Mouse (Mus musculus) fat pad, adult 2 months (tissue): ENCODE data around the gene Nudt14.

Experiments
- DNase-seq: peaks from one replicate; pipeline ENCODE4 v3.0.0-alpha.2; 2011; ENCODE audit warnings: low read depth, low spot score; ENCODE audit errors: extremely low read depth

The Nudt14 gene

GRCm38 (mm10) chr12:112950761-112951129, 8.8 kb upstream of the Nudt14 start:
- DNase-seq: no peak

- DNase-seq: no peak
Measured at GRCm38 (mm10) chr12:112950040-112950760, 8.3 kb upstream of the Nudt14 start.

DNA sequence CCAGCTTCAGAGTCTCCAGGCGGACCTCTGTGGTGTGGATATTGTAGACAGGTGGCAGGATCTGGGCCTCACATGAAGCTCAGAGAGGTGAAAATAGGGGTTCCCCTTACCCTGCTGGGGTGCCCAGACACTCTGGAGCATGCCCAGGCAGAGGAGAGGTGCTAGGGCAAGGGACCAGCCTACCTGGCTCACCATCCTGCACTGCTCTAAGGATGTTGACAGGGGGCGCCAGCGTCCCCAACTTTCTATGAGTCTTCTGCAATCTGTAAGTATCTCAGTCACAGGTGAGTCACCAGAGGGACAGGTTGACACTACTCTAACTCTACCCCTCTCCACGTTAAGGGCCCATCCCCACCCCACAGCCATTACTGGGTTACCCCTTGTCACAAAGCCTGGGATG, 5.4 kb upstream of the Nudt14 start:
- DNase-seq: no peak

DNA sequence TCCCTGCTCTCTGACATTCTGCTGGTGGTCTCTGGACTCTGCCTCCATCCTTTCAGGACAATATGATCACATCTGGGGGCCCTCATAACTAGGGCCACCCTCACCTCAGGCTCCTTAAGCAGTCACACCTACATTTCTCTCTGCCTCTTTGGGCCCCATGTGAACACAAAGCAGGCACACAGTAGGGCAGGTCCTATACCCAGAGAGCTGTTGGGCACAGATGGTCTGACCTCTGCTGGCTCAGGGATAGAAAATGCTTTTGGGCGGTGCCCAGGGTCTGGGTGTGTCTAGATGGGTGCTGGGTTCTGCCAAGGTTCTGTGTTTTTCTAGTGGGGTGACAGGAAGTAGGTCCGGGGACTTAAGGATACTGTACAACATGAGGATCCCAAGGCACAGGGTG, 1.7 kb upstream of the Nudt14 start:
- no peak for DNase-seq

DNA sequence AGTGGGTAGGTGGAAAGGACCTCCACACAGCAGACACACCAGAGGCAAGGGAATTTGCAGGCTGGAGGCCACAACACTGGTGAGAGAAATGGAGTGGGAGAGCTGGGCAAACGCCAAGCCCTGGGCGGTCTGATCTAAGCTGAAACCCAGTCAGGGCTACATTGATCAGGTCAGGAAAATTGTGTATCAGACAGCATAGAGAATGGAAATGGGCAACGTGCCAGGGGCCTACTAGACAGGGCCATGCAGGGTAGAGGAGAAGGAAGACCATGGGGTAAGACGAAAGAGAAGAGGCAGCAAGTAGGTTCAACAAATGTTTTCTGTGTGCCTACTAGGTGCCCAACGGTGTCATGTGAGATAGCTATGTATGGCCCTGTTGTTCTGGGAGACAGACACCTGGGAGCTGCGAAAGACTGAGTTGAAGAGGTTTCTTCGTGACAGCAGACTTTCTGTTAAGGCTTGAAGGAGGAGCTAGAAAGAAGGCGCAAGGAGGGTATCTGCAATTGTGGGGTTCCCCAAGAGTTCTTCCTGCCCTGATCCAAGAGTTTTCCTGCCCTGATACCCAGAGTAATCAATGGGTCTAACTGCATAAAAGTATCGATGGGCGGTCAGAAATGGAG, 658 bp downstream of the Nudt14 start:
- no peak for DNase-seq

DNA sequence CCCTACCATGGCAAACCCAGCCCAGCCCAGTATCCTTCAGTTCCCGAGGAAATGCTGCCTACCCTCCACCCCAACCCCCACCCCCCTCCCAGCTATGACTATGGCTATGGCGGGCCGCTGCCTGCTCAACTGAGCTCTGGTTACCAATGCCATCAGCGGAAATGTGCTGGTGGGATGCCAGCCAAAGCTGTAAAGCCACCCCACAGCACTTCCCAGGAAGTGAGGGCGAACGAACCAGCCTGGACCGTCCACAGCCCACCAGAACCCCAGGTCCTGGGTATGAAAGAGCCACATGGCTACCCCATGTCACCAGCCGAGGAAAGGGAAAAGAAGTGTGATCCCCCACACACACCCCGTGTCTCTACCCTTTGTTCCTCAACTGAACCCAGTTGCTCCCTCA, 1.2 kb downstream of the Nudt14 start:
- DNase-seq: no peak

GRCm38 (mm10) chr12:112940238-112940637, 1.7 kb downstream of the Nudt14 start:
- DNase-seq: no peak

- DNase-seq: no peak
Measured at GRCm38 (mm10) chr12:112938873-112939565, 2.9 kb downstream of the Nudt14 start.

DNA sequence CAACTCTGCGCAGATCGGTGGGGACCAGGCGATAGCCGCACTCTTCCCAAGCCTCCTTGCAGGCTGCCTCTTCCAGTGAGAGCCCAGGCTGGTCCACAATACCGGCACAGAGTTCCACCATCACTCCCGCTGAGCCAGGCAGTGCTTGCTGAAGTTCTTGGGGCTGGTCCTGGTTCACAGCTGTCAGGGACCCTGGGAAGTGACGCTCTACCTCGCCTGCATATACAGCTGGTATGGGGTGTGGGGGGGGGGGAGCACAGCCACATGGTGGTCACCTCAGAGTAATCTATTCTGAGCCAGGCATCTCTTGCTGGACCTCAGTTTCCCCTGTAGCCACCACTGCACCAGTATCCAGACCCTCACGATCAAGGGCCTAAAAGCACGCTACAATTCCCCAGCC, 3.6 kb downstream of the Nudt14 start:
- no peak for DNase-seq

DNA sequence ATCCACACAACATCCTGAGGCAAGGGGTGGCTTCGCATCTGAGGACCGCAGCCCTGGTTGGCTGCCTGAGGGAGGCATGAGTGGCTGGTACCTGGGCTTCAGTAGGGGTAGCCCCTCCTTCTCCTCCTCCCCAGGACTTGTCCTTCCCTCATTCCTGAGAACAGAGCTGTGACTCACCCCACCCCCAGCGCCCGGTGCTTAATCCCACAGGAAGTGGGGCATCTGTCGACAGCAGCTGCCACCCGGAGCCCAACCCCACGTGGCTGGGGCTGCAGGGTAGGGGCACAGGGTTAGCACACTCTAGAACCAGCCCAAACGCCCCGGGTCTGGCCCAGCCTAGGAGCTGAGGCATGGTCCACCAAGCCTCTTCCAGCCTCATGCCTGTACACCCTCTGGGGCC, 4.0 kb downstream of the Nudt14 start:
- no peak for DNase-seq

- DNase-seq: no peak
Measured at GRCm38 (mm10) chr12:112932647-112933046, 9.3 kb downstream of the Nudt14 start.

- no peak for DNase-seq
Measured at GRCm38 (mm10) chr12:112929562-112930352, 12.2 kb downstream of the Nudt14 start, which contains the start of gene Jag2. TSS of gene Jag2 (minus strand) at chr12:112929776.

GRCm38 (mm10) chr12:112928401-112929241, 13.3 kb downstream of the Nudt14 start:
- no peak for DNase-seq

DNA sequence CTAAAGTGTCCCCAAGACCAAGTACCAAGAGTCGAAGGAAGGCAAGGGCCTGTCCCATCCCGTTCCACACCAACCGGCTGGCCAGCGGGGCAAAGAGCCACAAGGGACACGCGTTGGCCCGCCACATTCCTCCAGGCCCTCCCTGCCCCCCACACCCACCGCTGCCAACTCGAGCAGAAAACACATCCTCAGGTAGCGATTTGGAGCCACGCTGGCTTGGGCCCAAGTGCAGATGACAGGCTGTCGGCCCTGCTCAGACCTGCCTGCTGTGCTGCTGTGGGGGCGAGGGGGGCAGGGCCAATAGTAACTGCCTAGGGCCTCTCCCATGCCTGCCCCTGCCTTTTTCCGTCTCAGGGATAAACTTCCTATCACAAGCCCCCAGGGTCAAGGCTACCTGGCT, 14.7 kb downstream of the Nudt14 start:
- no peak for DNase-seq

DNA sequence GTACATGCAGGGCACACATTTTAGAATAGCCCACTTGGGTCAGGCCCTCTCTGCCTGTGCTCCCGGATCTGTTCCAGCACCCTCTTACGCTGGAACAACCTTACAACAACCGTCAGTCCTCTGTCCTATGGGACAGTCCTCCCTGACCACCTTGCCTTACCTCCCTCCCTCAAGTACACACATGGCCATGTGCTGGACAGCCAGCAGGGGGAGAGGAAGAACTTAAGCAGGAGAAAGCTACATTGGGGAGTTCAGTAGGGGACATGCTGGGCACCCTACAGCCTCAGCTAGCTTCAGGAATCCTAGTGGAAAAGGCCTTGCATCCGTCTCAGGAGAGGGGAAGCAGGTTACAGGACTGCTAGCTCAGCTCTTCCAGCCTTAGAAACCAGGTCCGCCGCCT, 16.0 kb downstream of the Nudt14 start:
- no peak for DNase-seq

- no peak for DNase-seq
Measured at GRCm38 (mm10) chr12:112922541-112922940, 19.4 kb downstream of the Nudt14 start.

GRCm38 (mm10) chr12:112921518-112921917, 20.4 kb downstream of the Nudt14 start:
- no peak for DNase-seq

DNA sequence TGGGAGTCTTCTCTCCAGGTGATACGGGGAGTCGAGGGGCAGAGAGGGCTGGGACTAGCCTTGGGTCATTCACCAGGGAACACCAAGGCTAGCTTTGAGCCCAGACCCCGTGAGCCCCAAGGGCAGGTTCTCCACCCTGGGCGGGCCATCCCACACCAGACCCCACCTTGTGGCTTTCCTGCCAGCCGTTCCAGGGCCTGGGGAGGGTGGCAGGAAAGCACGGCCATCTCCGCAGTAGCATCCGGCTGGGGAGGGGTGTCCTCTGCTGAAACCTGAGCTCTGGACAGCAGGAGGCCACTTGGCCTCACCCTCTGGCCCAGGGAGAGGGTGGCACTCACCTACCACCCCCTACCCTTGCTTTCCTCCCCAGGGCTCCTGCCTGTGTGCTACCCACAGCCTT, 24.0 kb downstream of the Nudt14 start:
- no peak for DNase-seq

DNA sequence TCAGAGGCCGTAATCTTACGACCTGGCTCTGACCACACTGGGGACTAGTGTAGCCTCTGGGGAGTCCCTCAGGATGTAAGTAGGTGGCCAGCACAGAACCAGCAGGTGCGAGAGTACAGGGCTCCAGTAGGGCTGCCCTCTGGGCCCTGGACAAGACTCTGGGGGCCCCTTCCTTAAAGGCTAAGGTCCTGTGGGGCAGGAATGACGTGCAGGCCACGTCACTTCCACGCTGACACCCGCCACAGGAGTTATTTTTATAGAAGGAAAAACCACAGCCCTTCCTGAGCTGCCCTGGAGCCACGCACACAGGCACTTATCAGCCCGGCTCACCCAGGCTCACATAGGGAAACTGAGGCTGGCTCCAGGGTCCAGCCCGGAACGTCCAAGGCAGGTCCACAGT, 24.4 kb downstream of the Nudt14 start:
- no peak for DNase-seq

GRCm38 (mm10) chr12:112916698-112917400, 25.1 kb downstream of the Nudt14 start:
- no peak for DNase-seq
